Mouse (Mus musculus) bone marrow, adult 2 months (tissue): ENCODE measurements around the gene Ror1. TPM values are rescaled to one million over a fixed set of nuclear protein-coding genes. Genes with fewer than 3 reads are reported as not detected.

Experiments used
- H3K27ac ChIP-seq: fragments of 200-500 bp; 2 replicates; pipeline ENCODE4 v1.5.1; 2012; ENCODE audit warnings: low read depth, mild to moderate bottlenecking, control low read depth, inconsistent platforms, low read length; ENCODE audit not compliant: control insufficient read depth, poor library complexity, insufficient read depth
- H3K4me1 ChIP-seq: fragments of 200-500 bp; 2 replicates; pipeline ENCODE4 v1.6.1; 2011; ENCODE audit warnings: low read length; ENCODE audit not compliant: control insufficient read depth, insufficient read depth
- H3K4me3 ChIP-seq: fragments of 200-500 bp; replicated peaks from 2 replicates; pipeline ENCODE3; 2011; ENCODE audit warnings: mild to moderate bottlenecking, low read depth, low read length, control low read depth; ENCODE audit not compliant: control insufficient read depth
- CTCF ChIP-seq: fragments of 200-500 bp; IDR thresholded peaks from 2 replicates; pipeline ENCODE4 v1.5.1; 2011; ENCODE audit warnings: low read length, control low read depth; ENCODE audit not compliant: control insufficient read depth, insufficient read depth
- POLR2A ChIP-seq: fragments of 200-500 bp; IDR thresholded peaks from 2 replicates; pipeline ENCODE4 v1.6.1; 2011; ENCODE audit warnings: low read depth, mild to moderate bottlenecking, control low read depth, low read length, borderline replicate concordance; ENCODE audit not compliant: control insufficient read depth
- WGBS: fragments of 180-500 bp; shearing (Covaris S2); methylation state at CpG from one replicate; pipeline ENCODE4 v1.1.7; 2018; 5-methylcytosine and 5-hydroxymethylcytosine counted together
- polyA plus RNA-seq: library from polyadenylated mRNA; stranded (reverse); fragments of >200 nt; gene quantifications from 2 replicates; pipeline ENCODE4 v1.2.4, GENCODE M21; 2011; ENCODE audit warnings: low replicate concordance; ENCODE audit not compliant: missing spikeins, insufficient read depth, insufficient read length

Gene Ror1
- polyA plus RNA-seq, 1 experiment = not detected

DNA sequence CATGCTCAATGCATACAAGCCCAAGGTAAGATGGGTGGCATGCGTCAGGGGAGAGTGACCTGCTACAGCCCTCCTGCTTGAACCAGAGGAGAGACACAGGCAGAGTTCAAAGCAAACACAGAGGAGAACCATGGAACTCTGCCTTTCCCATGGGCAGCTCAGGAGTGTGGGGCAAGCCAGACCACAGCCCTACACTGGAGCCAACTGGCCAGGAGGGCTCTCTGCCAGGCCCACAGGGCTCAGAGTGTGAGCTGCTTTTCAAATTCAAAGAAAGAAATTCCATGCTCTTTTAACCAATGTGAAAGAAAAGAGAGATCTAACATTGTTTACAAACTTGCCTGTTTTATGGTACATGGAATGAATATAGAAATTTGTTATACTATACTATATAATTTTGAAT, 330.5 kb downstream of the Ror1 start:
- no peaks in the 10 kb centered on the region for H3K4me1 ChIP-seq
- no peak for TF ChIP-seq POLR2A
- TF ChIP-seq CTCF = no peak
- H3K4me3 ChIP-seq = no peak overlapping the region
- 81% methylated on average over 1 of the region's 1 CpGs for WGBS
- H3K27ac ChIP-seq = no peak overlapping the region

GRCm38 (mm10) chr4:100429371-100429900, 333.8 kb downstream of the Ror1 start:
- H3K4me1 ChIP-seq = no peaks in the 10 kb centered on the region
- H3K4me3 ChIP-seq = no peak overlapping the region
- 76% methylated on average over 2 of the region's 2 CpGs for WGBS
- no peak overlapping the region for H3K27ac ChIP-seq
- TF ChIP-seq POLR2A = no peak
- TF ChIP-seq CTCF = no peak

GRCm38 (mm10) chr4:100435281-100436168, 339.9 kb downstream of the Ror1 start:
- H3K4me3 ChIP-seq = no peak overlapping the region
- TF ChIP-seq POLR2A (no peak), CTCF (no peak)
- no peak overlapping the region for H3K27ac ChIP-seq
- WGBS = 73% methylated on average over 8 of the region's 8 CpGs
- H3K4me1 ChIP-seq = no peaks in the 10 kb centered on the region

GRCm38 (mm10) chr4:100436169-100436547, 340.6 kb downstream of the Ror1 start:
- Histone ChIP-seq H3K27ac (no peak overlapping the region), H3K4me3 (no peak overlapping the region), H3K4me1 (no peaks in the 10 kb centered on the region)
- no peak for TF ChIP-seq POLR2A
- TF ChIP-seq CTCF = no peak
- WGBS = 76% methylated on average over 4 of the region's 4 CpGs

DNA sequence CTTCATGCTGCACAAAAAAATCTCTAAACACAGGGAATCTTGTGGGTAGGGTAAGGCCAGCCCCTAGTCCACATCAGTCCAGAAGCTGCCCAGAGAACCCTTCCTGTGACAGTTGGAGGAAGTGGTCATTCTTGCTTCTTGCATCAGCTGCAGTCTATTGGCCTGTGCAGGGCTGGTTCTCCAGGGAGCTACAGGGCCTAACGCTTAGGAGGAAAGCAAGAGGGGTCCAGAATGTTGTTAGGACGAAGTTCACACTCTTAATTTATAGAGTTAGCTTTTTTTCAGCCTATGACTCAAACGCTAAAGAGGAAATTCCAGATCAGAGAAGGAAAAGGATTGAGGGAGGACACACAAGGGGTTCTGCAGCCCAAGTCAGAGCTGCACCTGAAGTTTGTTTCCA, 351.3 kb downstream of the Ror1 start:
- Histone ChIP-seq H3K4me3 (no peak overlapping the region), H3K27ac (no peak overlapping the region), H3K4me1 (no peaks in the 10 kb centered on the region)
- 24% methylated on average over 3 of the region's 3 CpGs for WGBS
- TF ChIP-seq CTCF = no peak

- no peaks in the 10 kb centered on the region for H3K4me1 ChIP-seq
- H3K4me3 ChIP-seq = no peak overlapping the region
- H3K27ac ChIP-seq = no peak overlapping the region
- TF ChIP-seq POLR2A (no peak), CTCF (no peak)
- WGBS = 74% methylated on average over 9 of the region's 9 CpGs
Observed at GRCm38 (mm10) chr4:100462493-100463120, 367.0 kb downstream of the Ror1 start.

DNA sequence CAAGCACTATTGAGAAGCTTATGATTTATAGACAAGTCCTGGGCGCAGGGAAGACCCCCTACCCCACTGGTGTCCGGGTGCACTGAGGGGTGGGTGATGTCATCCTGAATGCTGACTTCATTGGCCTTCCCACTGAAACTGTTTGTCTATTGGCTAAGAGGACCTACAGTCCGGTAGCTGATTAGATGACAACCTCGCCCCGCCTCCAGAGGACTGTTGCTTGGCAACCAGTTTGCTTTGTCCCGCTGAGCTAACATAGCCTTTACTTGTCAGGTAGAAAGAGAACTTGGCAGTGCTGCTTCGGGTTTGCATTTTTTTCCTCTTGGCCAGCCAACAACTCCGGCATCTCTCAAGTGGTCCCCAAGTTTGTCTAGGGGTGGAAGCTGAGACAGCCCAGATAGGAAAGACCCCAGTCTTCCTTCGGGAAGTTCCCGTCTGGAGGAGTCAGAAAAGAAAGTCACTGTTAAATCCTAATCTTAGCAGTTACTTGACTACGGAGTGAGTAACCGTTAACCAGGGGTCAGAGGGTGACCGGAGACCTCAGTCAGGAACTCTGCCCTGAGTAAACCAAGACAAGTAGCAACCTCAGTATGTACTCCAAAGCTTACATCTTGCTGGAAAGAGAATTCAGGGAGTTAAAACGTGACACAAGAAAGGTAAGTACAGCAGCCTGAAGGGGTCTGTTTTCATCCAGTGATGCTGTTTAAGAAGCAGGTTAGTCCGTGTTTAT, 383.2 kb downstream of the Ror1 start, which contains the start of gene Ube2u:
Gene Ube2u (plus strand): TSS at position 258 of the 730 bp plus-strand sequence.
- 52% methylated on average over 15 of the region's 15 CpGs for WGBS
- H3K4me1 ChIP-seq = no peaks in the 10 kb centered on the region
- H3K27ac ChIP-seq = no peak within 1 kb of the TSS
- no peak for TF ChIP-seq CTCF
- no peak within 1 kb of the TSS for H3K4me3 ChIP-seq

- H3K27ac ChIP-seq = no peak overlapping the region
- H3K4me1 ChIP-seq = no peaks in the 10 kb centered on the region; the same call in 1 of the 2 replicates
- WGBS = 27% methylated on average over 3 of the region's 3 CpGs
- no peak for TF ChIP-seq POLR2A
- no peak for TF ChIP-seq CTCF
- no peak overlapping the region for H3K4me3 ChIP-seq
Observed at GRCm38 (mm10) chr4:100488447-100488846, 392.9 kb downstream of the Ror1 start.

Other genes starting within 250 kb of the Ror1 start
- 5.3 and 9.3 TPM in 2 replicates for gene Pgm1, start 166.4 kb upstream of the Ror1 start, polyA plus RNA-seq
- gene Itgb3bp, start 166.0 kb upstream of the Ror1 start, polyA plus RNA-seq = 6.9 and 8.9 TPM in 2 replicates